Mouse (Mus musculus): ENCODE results near the gene Hmgn1. TPM values are rescaled to one million over a fixed set of nuclear protein-coding genes. Genes with fewer than 3 reads are reported as not detected.
A peak's percentile ranks its signal among the peaks of the same experiment; 100 is the strongest.

Gene Hmgn1
- total and polyA plus RNA-seq, 2 experiments from 2014 or later = 85.9 to 207 TPM

DNA sequence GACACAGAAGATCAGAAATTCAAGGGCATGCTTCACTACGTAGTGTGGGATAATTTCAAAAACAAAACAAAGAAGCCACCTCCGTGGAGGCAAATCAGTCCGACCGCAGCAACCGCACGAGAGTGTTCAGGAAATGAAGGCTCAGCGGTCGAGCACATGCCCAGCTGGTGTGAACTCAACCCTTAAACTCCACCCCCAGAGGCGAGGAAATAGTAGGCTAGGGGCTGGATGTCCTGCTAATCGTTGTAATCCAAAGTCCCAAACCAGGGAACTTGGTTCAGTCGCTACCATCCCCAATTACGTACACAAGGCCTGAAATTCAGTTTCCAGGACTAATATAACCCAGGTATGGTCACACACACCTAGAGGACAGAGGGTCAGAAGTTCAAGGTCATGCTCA lies 40.5 kb downstream of the Hmgn1 start:
- WGBS = 76% methylated on average over 12 of the region's 12 CpGs
- Histone ChIP-seq H3K4me2 (ENCODE audit: low read depth, low read length) (no peak overlapping the region), H3K27ac (no peak overlapping the region), H3K9me3 (ENCODE audit: low read length) (no peaks in the 10 kb centered on the region), H3K4me1 (ENCODE audit: insufficient read depth, low read length) (no peaks in the 10 kb centered on the region), H3K9ac (replicated peaks; ENCODE audit: low read length) (no peak overlapping the region), H3K27me3 (ENCODE audit: insufficient read depth, low read length) (no peaks in the 10 kb centered on the region), H3K4me3 (ENCODE audit: low read length) (no peak overlapping the region), H3K36me3 (ENCODE audit: insufficient read depth, low read length) (no peaks in the 10 kb centered on the region)
- ATAC-seq (no peak), DNase-seq (ENCODE audit: low spot score) (no peak)
- TF ChIP-seq CTCF (IDR thresholded peaks at IDR 0.05; ENCODE audit: low read depth) = no peak

DNA sequence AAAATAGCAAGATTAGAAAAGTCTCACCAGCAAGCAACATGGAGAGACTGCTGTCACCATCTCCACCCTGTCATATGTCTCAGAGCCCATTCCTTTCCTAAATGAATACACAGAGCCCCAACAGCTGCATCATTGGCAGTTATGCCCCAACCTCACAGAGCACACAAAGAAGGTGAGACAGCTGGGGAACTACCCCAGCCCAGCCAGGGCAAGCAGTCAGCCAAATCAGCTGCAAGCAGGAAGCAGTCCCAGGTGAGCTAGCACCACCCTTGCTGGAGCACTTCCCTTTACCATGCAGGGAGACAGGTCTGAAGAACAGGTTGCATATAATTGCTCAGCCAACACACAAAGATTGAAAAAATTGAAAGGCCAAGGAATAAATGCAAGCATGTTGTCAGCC lies 41.9 kb downstream of the Hmgn1 start:
- no peak for ATAC-seq
- H3K9ac ChIP-seq (replicated peaks; ENCODE audit: low read length) = no peak overlapping the region

GRCm38 (mm10) chr16:96083179-96083646 lies 44.3 kb downstream of the Hmgn1 start:
- Histone ChIP-seq H3K9ac (replicated peaks; ENCODE audit: low read length) (peak overlapping the region; percentile 100), H3K27ac (peak overlapping the region; percentile 99), H3K36me3 (ENCODE audit: insufficient read depth, low read length) (peaks cover 16% of the 10 kb centered on the region; the same call in 1 of the 2 replicates), H3K4me1 (ENCODE audit: insufficient read depth, low read length) (peaks cover 5% of the 10 kb centered on the region), H3K27me3 (ENCODE audit: insufficient read depth, low read length) (no peaks in the 10 kb centered on the region), H3K9me3 (ENCODE audit: low read length) (no peaks in the 10 kb centered on the region), H3K4me3 (ENCODE audit: low read length) (peak overlapping the region; percentile 99), H3K4me2 (ENCODE audit: low read depth, low read length) (peak overlapping the region; percentile 70)
- ATAC-seq (no peak), DNase-seq (ENCODE audit: low spot score) (no peak)
- TF ChIP-seq CTCF (IDR thresholded peaks at IDR 0.05; ENCODE audit: low read depth) = no peak
- 5% methylated on average over 20 of the region's 20 CpGs for WGBS

More for the DNA sequence above, 41.9 kb downstream of the Hmgn1 start:
- Histone ChIP-seq H3K36me3 (ENCODE audit: insufficient read depth, low read length) (no peaks in the 10 kb centered on the region), H3K27ac (no peak overlapping the region), H3K4me2 (ENCODE audit: low read depth, low read length) (no peak overlapping the region), H3K4me1 (ENCODE audit: insufficient read depth, low read length) (peaks cover 4% of the 10 kb centered on the region), H3K9me3 (ENCODE audit: low read length) (no peaks in the 10 kb centered on the region), H3K4me3 (ENCODE audit: low read length) (no peak overlapping the region), H3K27me3 (ENCODE audit: insufficient read depth, low read length) (no peaks in the 10 kb centered on the region)
- TF ChIP-seq CTCF (IDR thresholded peaks at IDR 0.05; ENCODE audit: low read depth) = no peak
- no peak for DNase-seq (ENCODE audit: low spot score)

DNA sequence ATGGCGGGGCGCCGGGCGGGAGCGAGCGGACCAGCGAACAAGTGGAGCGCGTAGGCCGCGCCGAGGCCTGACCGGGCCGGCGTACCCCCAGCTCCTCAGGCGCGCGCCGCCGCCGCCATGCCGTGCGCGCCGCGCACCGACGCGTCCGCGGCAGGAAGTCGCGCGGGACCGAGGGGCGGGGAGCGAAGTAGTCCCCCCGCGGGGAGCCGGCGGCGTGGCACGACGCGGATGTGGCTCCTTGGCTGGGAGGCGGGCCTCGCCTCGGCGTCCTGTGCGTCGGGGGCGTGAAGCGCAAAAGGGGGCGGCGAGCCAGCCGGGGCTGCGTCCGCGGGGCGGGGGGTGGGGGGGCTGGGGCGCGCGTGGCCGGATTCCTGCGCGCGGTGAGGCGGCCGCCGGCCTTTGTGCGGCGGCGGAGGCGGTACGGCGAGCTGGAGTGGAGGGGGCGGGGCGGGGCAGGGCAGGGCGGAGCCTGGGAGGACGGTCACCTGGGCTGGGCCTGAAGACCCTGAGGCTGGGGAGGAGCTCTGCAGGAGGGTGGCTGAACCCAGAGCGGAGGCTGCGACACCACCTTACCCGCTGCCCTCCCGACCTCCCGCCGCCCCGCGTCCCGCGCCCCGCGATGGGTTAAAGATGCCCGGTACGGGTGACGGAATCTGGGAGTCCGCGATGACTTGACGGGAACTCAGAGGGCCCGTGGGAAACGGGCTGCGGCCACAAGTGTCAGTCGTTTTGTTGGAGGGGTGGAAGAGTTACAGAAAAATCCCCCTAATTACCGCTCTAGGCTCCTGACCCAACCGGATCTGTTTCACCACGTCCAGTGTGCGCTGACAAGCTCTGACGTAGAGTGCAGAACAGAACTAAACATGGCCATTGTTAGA lies 45.0 kb downstream of the Hmgn1 start, which contains the start of gene Brwd1:
TSS of gene Brwd1 (minus strand) at position 226 of the 878 bp plus-strand sequence.
- TF ChIP-seq CTCF (IDR thresholded peaks at IDR 0.05; ENCODE audit: low read depth) = no peak
- ATAC-seq (peak; percentile 88), DNase-seq (ENCODE audit: low spot score) (peak; percentile 98)
- no peaks in the 10 kb centered on the region for H3K9me3 ChIP-seq (ENCODE audit: low read length)
- H3K9ac ChIP-seq (replicated peaks; ENCODE audit: low read length) = peak within 1 kb of the TSS; percentile 100
- peak within 1 kb of the TSS; percentile 70 for H3K4me2 ChIP-seq (ENCODE audit: low read depth, low read length)
- H3K27me3 ChIP-seq (ENCODE audit: insufficient read depth, low read length) = no peaks in the 10 kb centered on the region
- peak within 1 kb of the TSS; percentile 99 for H3K4me3 ChIP-seq (ENCODE audit: low read length)
- peaks cover 5% of the 10 kb centered on the region for H3K4me1 ChIP-seq (ENCODE audit: insufficient read depth, low read length)
- peaks cover 16% of the 10 kb centered on the region; the same call in 1 of the 2 replicates for H3K36me3 ChIP-seq (ENCODE audit: insufficient read depth, low read length)
- WGBS = under 1% methylated on average over 38 of the region's 107 CpGs
- peak within 1 kb of the TSS; percentile 99 for H3K27ac ChIP-seq

DNA sequence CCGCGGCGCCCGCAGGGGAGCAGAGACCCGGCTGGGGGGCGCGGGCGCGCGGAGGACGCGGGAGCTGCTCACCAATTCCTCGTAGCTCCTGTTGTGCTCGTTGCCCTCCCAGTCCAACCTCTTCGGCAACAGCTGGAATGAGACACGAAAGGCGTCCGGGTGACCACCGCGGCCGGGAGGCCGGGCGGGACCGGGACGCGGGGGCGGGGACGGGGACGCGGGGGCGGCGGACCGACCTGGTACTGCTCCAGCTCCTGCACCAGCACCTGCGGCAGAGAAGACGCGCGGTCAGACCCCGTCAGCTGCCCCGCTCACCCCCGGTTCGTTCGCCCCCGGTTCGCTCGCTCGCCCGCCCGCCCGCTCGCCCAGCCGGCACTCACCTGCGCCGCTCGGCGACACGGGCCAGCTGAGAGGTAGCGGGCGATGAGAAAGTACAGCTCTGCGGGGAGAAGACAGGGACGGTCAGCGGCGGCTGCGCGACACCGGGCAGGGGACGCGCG lies 45.7 kb downstream of the Hmgn1 start:
- peak overlapping the region; percentile 99 for H3K27ac ChIP-seq
- peaks cover 16% of the 10 kb centered on the region; the same call in 1 of the 2 replicates for H3K36me3 ChIP-seq (ENCODE audit: insufficient read depth, low read length)
- DNase-seq (ENCODE audit: low spot score) = no peak
- ATAC-seq = peak; percentile 51
- H3K27me3 ChIP-seq (ENCODE audit: insufficient read depth, low read length) = no peaks in the 10 kb centered on the region
- 3% methylated on average over 45 of the region's 68 CpGs for WGBS
- peak overlapping the region; percentile 100 for H3K9ac ChIP-seq (replicated peaks; ENCODE audit: low read length)
- peak overlapping the region; percentile 70 for H3K4me2 ChIP-seq (ENCODE audit: low read depth, low read length)
- peaks cover 5% of the 10 kb centered on the region for H3K4me1 ChIP-seq (ENCODE audit: insufficient read depth, low read length)
- no peak for TF ChIP-seq CTCF (IDR thresholded peaks at IDR 0.05; ENCODE audit: low read depth)
- peak overlapping the region; percentile 99 for H3K4me3 ChIP-seq (ENCODE audit: low read length)
- H3K9me3 ChIP-seq (ENCODE audit: low read length) = no peaks in the 10 kb centered on the region

- H3K9me3 ChIP-seq (ENCODE audit: low read length) = no peaks in the 10 kb centered on the region
- H3K27me3 ChIP-seq (ENCODE audit: insufficient read depth, low read length) = no peaks in the 10 kb centered on the region
- H3K4me1 ChIP-seq (ENCODE audit: insufficient read depth, low read length) = peaks cover 5% of the 10 kb centered on the region
- peak overlapping the region; percentile 99 for H3K27ac ChIP-seq
- peak overlapping the region; percentile 70 for H3K4me2 ChIP-seq (ENCODE audit: low read depth, low read length)
- H3K36me3 ChIP-seq (ENCODE audit: insufficient read depth, low read length) = peaks cover 16% of the 10 kb centered on the region; the same call in 1 of the 2 replicates
- TF ChIP-seq CTCF (IDR thresholded peaks at IDR 0.05; ENCODE audit: low read depth) = no peak
- peak; percentile 85 for ATAC-seq
- H3K9ac ChIP-seq (replicated peaks; ENCODE audit: low read length) = peak overlapping the region; percentile 100
- 1% methylated on average over 24 of the region's 28 CpGs for WGBS
- peak overlapping the region; percentile 99 for H3K4me3 ChIP-seq (ENCODE audit: low read length)
- DNase-seq (ENCODE audit: low spot score) = peak; percentile 92
Observed at GRCm38 (mm10) chr16:96081331-96081730, 46.2 kb downstream of the Hmgn1 start.
